Mouse (Mus musculus): ENCODE measurements around the gene Pfn5.
"Not testable (repeated sequence)": the region's sequence is repeated elsewhere in the genome, so short reads cannot be mapped to it uniquely, and the experiment has no call there.

Pfn5 gene

GRCm38 (mm10) chrX:95557887-95558286 is at the start of gene Pfn5, which contains the start of gene Asb12:
Gene Pfn5 (plus strand): TSS chrX:95558104.
Gene Asb12 (minus strand): TSS chrX:95557987.
- DNase-seq: no peak

GRCm38 (mm10) chrX:95523883-95524282 is 34.0 kb upstream of the Pfn5 start:
- no peak for DNase-seq

- DNase-seq: no peak
These were observed 32.7 kb upstream of the Pfn5 start for GRCm38 (mm10) chrX:95525166-95525565.

- DNase-seq: not testable (repeated sequence)
These were observed 22.4 kb upstream of the Pfn5 start for GRCm38 (mm10) chrX:95535493-95535892.

- no peak for DNase-seq
These were observed 3.6 kb upstream of the Pfn5 start for GRCm38 (mm10) chrX:95554321-95554720.

GRCm38 (mm10) chrX:95600609-95601008 is 42.7 kb downstream of the Pfn5 start:
- no peak for DNase-seq
